Mouse (Mus musculus) cortical plate, adult 2 months (tissue): Measurements from ENCODE around the gene Tmem107.
A peak's percentile ranks its signal among the peaks of the same experiment; 100 is the strongest.

ENCODE experiments used
- CTCF ChIP-seq: fragments of 200-500 bp; IDR thresholded peaks from 2 replicates; pipeline ENCODE4 v1.5.1; 2011; ENCODE audit warnings: mild to moderate bottlenecking, control low read depth, low read length; ENCODE audit not compliant: insufficient read depth; ENCODE audit errors: extremely low read depth
- POLR2A ChIP-seq: fragments of 200-500 bp; IDR thresholded peaks from 2 replicates; pipeline ENCODE4 v1.6.1; 2011; ENCODE audit warnings: mild to moderate bottlenecking, low read length, control low read depth; ENCODE audit not compliant: insufficient read depth; ENCODE audit errors: extremely low read depth

GRCm38 (mm10) chr11:69036486-69037230 is 33.9 kb upstream of the Tmem107 start:
- TF ChIP-seq CTCF (no peak), POLR2A (0 out of 2 replicates have a peak, but pooled peaks have one; percentile 23)
